Mouse (Mus musculus): ENCODE data around the gene Hoxc8. TPM values are rescaled to one million over a fixed set of nuclear protein-coding genes. Genes with fewer than 3 reads are reported as not detected.

The Hoxc8 gene
- not detected in 2 replicates for polyA plus RNA-seq (2012; rRNA removed)

GRCm38 (mm10) chr15:102990461-102991397 is at the start of gene Hoxc8:
Gene Hoxc8 (plus strand): TSS chr15:102990607.
- DNase-seq (ENCODE audit: extremely low spot score in 1 of 2, low spot score in 1 of 2) = no peak

GRCm38 (mm10) chr15:102942739-102943467 is 47.5 kb upstream of the Hoxc8 start:
- no peak for DNase-seq (ENCODE audit: extremely low spot score in 1 of 2, low spot score in 1 of 2)

GRCm38 (mm10) chr15:102943468-102943813 is 47.0 kb upstream of the Hoxc8 start:
- no peak for DNase-seq (ENCODE audit: extremely low spot score in 1 of 2, low spot score in 1 of 2)

- no peak for DNase-seq (ENCODE audit: extremely low spot score in 1 of 2, low spot score in 1 of 2)
Measured at GRCm38 (mm10) chr15:102945185-102946077, 45.0 kb upstream of the Hoxc8 start.

- DNase-seq (ENCODE audit: extremely low spot score in 1 of 2, low spot score in 1 of 2) = no peak
Measured at GRCm38 (mm10) chr15:102947276-102947675, 43.1 kb upstream of the Hoxc8 start.

GRCm38 (mm10) chr15:102948842-102949241 is 41.6 kb upstream of the Hoxc8 start:
- no peak for DNase-seq (ENCODE audit: extremely low spot score in 1 of 2, low spot score in 1 of 2)

GRCm38 (mm10) chr15:102949696-102950095 is 40.7 kb upstream of the Hoxc8 start:
- no peak for DNase-seq (ENCODE audit: extremely low spot score in 1 of 2, low spot score in 1 of 2)

GRCm38 (mm10) chr15:102950877-102951276 is 39.5 kb upstream of the Hoxc8 start:
- DNase-seq (ENCODE audit: extremely low spot score in 1 of 2, low spot score in 1 of 2) = no peak

- DNase-seq (ENCODE audit: extremely low spot score in 1 of 2, low spot score in 1 of 2) = no peak
Measured at GRCm38 (mm10) chr15:102953561-102953960, 36.8 kb upstream of the Hoxc8 start.

GRCm38 (mm10) chr15:102954192-102955006 is 36.0 kb upstream of the Hoxc8 start, which contains the start of gene Hoxc11:
Gene Hoxc11 (plus strand): TSS chr15:102954427.
- DNase-seq (ENCODE audit: extremely low spot score in 1 of 2, low spot score in 1 of 2) = no peak

- DNase-seq (ENCODE audit: extremely low spot score in 1 of 2, low spot score in 1 of 2) = no peak
Measured at GRCm38 (mm10) chr15:102955007-102955382, 35.4 kb upstream of the Hoxc8 start.

- no peak for DNase-seq (ENCODE audit: extremely low spot score in 1 of 2, low spot score in 1 of 2)
Measured at GRCm38 (mm10) chr15:102955833-102956640, 34.4 kb upstream of the Hoxc8 start.

GRCm38 (mm10) chr15:102956906-102957305 is 33.5 kb upstream of the Hoxc8 start:
- DNase-seq (ENCODE audit: extremely low spot score in 1 of 2, low spot score in 1 of 2) = no peak

GRCm38 (mm10) chr15:102959663-102960191 is 30.7 kb upstream of the Hoxc8 start:
- DNase-seq (ENCODE audit: extremely low spot score in 1 of 2, low spot score in 1 of 2) = no peak

- no peak for DNase-seq (ENCODE audit: extremely low spot score in 1 of 2, low spot score in 1 of 2)
Measured at GRCm38 (mm10) chr15:102961728-102962127, 28.7 kb upstream of the Hoxc8 start.

GRCm38 (mm10) chr15:102962492-102962891 is 27.9 kb upstream of the Hoxc8 start:
- no peak for DNase-seq (ENCODE audit: extremely low spot score in 1 of 2, low spot score in 1 of 2)

- DNase-seq (ENCODE audit: extremely low spot score in 1 of 2, low spot score in 1 of 2) = no peak
Measured at GRCm38 (mm10) chr15:102963259-102963658, 27.1 kb upstream of the Hoxc8 start.
